ENCODE assay signal across 15 mouse cellular contexts in the genomic region with DNA sequence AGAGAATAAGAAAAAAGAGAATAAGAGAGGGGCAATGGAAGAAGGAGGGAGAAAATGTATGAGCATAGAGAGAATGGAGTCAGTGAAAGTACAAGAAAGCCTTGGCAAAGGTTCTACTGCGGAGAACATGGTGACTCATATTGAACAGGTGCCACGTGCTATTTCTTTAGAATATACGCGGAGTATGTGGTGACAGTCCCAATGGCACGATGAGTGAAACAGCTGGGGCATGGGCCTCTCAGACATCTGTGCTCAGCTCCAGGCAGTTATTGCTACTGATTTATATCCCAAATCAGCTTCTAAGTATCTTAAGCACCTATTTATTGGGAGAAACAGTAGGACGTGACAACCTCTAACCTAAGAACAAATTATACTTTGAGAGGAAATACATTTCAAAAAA.
"Had no signal": no experiment of that assay in that cellular context is flagged by ENCODE, and none has a peak within 500 bp of the region (broad histone marks: within the 10 kb centered on the region; RNA-seq: fewer than 3 reads in every experiment).

No protein-coding gene starts in this region.

- ATAC-seq: midbrain, embryonic 16.5 days had no signal

- H3K27ac ChIP-seq: midbrain, embryonic 10.5 days; midbrain, embryonic 12.5 days; neural tube, embryonic 12.5 days; stomach, embryonic 15.5 days; stomach, postnatal 0 days had no signal

- H3K4me3 ChIP-seq: midbrain, embryonic 10.5 days; midbrain, embryonic 12.5 days; neural tube, embryonic 12.5 days; stomach, embryonic 15.5 days had no signal

- H3K36me3 ChIP-seq: midbrain, embryonic 10.5 days; midbrain, embryonic 12.5 days; neural tube, embryonic 12.5 days; stomach, embryonic 15.5 days had no signal

- H3K9me3 ChIP-seq: midbrain, embryonic 10.5 days; midbrain, embryonic 12.5 days; neural tube, embryonic 12.5 days; stomach, embryonic 15.5 days had no signal

- H3K27me3 ChIP-seq: midbrain, embryonic 12.5 days; neural tube, embryonic 12.5 days; stomach, embryonic 15.5 days had no signal

- DNase-seq: lung, adult 18-20 months; lung, embryonic 14.5 days; lung, postnatal 10 days; lung, postnatal 4 days; midbrain, embryonic 14.5 days; right cerebral cortex, postnatal 14 days; thymus, adult 2 months; thymus, postnatal 25 days; thymus, postnatal 4 days had no signal

- H3K4me1 ChIP-seq: midbrain, embryonic 12.5 days; neural tube, embryonic 12.5 days; stomach, embryonic 15.5 days had no signal
